Mouse (Mus musculus): ENCODE results near the gene Mrpl23. TPM values are rescaled to one million over a fixed set of nuclear protein-coding genes. Genes with fewer than 3 reads are reported as not detected.

Gene Mrpl23
- polyA plus RNA-seq (2012; rRNA removed): 69.3 and 74.0 TPM in 2 replicates

- no peak for TF ChIP-seq CTCF (IDR thresholded peaks at IDR 0.05; ENCODE audit: extremely low read depth, insufficient read depth, low read length)
- no peak for TF ChIP-seq POLR2A (IDR thresholded peaks at IDR 0.05; ENCODE audit: extremely low read depth, insufficient read depth, low read length)
- Histone ChIP-seq H3K4me3 (ENCODE audit: insufficient read depth, low read length) (peak within 1 kb of the TSS; percentile 69), H3K4me1 (ENCODE audit: control insufficient read depth, insufficient read depth, low read length) (0 out of 2 replicates have a peak, but pooled peaks cover 1% of the 10 kb centered on the region), H3K27ac (ENCODE audit: insufficient read depth, low read length) (peak within 1 kb of the TSS; percentile 26; the same call in 1 of the 2 replicates)
Observed at GRCm38 (mm10) chr7:142532671-142533058, at the start of gene Mrpl23. Gene Mrpl23, plus strand, starts transcription at chr7:142532686.

GRCm38 (mm10) chr7:142483136-142483535 lies 49.4 kb upstream of the Mrpl23 start:
- no peaks in the 10 kb centered on the region for H3K4me1 ChIP-seq (ENCODE audit: control insufficient read depth, insufficient read depth, low read length)
- H3K27ac ChIP-seq (ENCODE audit: insufficient read depth, low read length): no peak overlapping the region
- H3K4me3 ChIP-seq (ENCODE audit: insufficient read depth, low read length): no peak overlapping the region
- TF ChIP-seq CTCF (IDR thresholded peaks at IDR 0.05; ENCODE audit: extremely low read depth, insufficient read depth, low read length) (no peak), POLR2A (IDR thresholded peaks at IDR 0.05; ENCODE audit: extremely low read depth, insufficient read depth, low read length) (no peak)

GRCm38 (mm10) chr7:142484780-142485179 lies 47.7 kb upstream of the Mrpl23 start:
- Histone ChIP-seq H3K27ac (ENCODE audit: insufficient read depth, low read length) (no peak overlapping the region), H3K4me3 (ENCODE audit: insufficient read depth, low read length) (no peak overlapping the region), H3K4me1 (ENCODE audit: control insufficient read depth, insufficient read depth, low read length) (no peaks in the 10 kb centered on the region)
- TF ChIP-seq CTCF (IDR thresholded peaks at IDR 0.05; ENCODE audit: extremely low read depth, insufficient read depth, low read length) (no peak), POLR2A (IDR thresholded peaks at IDR 0.05; ENCODE audit: extremely low read depth, insufficient read depth, low read length) (no peak)

GRCm38 (mm10) chr7:142486751-142487162 lies 45.7 kb upstream of the Mrpl23 start:
- TF ChIP-seq CTCF (IDR thresholded peaks at IDR 0.05; ENCODE audit: extremely low read depth, insufficient read depth, low read length) (no peak), POLR2A (IDR thresholded peaks at IDR 0.05; ENCODE audit: extremely low read depth, insufficient read depth, low read length) (no peak)
- Histone ChIP-seq H3K4me3 (ENCODE audit: insufficient read depth, low read length) (no peak overlapping the region), H3K4me1 (ENCODE audit: control insufficient read depth, insufficient read depth, low read length) (no peaks in the 10 kb centered on the region), H3K27ac (ENCODE audit: insufficient read depth, low read length) (no peak overlapping the region)

- TF ChIP-seq CTCF (IDR thresholded peaks at IDR 0.05; ENCODE audit: extremely low read depth, insufficient read depth, low read length) (peak; percentile 53), POLR2A (IDR thresholded peaks at IDR 0.05; ENCODE audit: extremely low read depth, insufficient read depth, low read length) (no peak)
- no peak overlapping the region for H3K27ac ChIP-seq (ENCODE audit: insufficient read depth, low read length)
- H3K4me3 ChIP-seq (ENCODE audit: insufficient read depth, low read length): no peak overlapping the region
- H3K4me1 ChIP-seq (ENCODE audit: control insufficient read depth, insufficient read depth, low read length): no peaks in the 10 kb centered on the region
Observed at GRCm38 (mm10) chr7:142487341-142487859, 45.1 kb upstream of the Mrpl23 start.

- no peak for TF ChIP-seq CTCF (IDR thresholded peaks at IDR 0.05; ENCODE audit: extremely low read depth, insufficient read depth, low read length)
- TF ChIP-seq POLR2A (IDR thresholded peaks at IDR 0.05; ENCODE audit: extremely low read depth, insufficient read depth, low read length): no peak
- H3K4me3 ChIP-seq (ENCODE audit: insufficient read depth, low read length): no peak overlapping the region
- no peaks in the 10 kb centered on the region for H3K4me1 ChIP-seq (ENCODE audit: control insufficient read depth, insufficient read depth, low read length)
- H3K27ac ChIP-seq (ENCODE audit: insufficient read depth, low read length): no peak overlapping the region
Observed at GRCm38 (mm10) chr7:142488053-142488452, 44.4 kb upstream of the Mrpl23 start.

GRCm38 (mm10) chr7:142493535-142493934 lies 39.0 kb upstream of the Mrpl23 start:
- H3K4me3 ChIP-seq (ENCODE audit: insufficient read depth, low read length): no peak overlapping the region
- no peaks in the 10 kb centered on the region for H3K4me1 ChIP-seq (ENCODE audit: control insufficient read depth, insufficient read depth, low read length)
- no peak for TF ChIP-seq CTCF (IDR thresholded peaks at IDR 0.05; ENCODE audit: extremely low read depth, insufficient read depth, low read length)
- no peak overlapping the region for H3K27ac ChIP-seq (ENCODE audit: insufficient read depth, low read length)

- no peaks in the 10 kb centered on the region for H3K4me1 ChIP-seq (ENCODE audit: control insufficient read depth, insufficient read depth, low read length)
- no peak overlapping the region for H3K4me3 ChIP-seq (ENCODE audit: insufficient read depth, low read length)
- TF ChIP-seq CTCF (IDR thresholded peaks at IDR 0.05; ENCODE audit: extremely low read depth, insufficient read depth, low read length) (no peak), POLR2A (IDR thresholded peaks at IDR 0.05; ENCODE audit: extremely low read depth, insufficient read depth, low read length) (no peak)
- no peak overlapping the region for H3K27ac ChIP-seq (ENCODE audit: insufficient read depth, low read length)
Observed at GRCm38 (mm10) chr7:142496158-142496557, 36.3 kb upstream of the Mrpl23 start.

GRCm38 (mm10) chr7:142496800-142497199 lies 35.7 kb upstream of the Mrpl23 start:
- Histone ChIP-seq H3K4me1 (ENCODE audit: control insufficient read depth, insufficient read depth, low read length) (no peaks in the 10 kb centered on the region), H3K4me3 (ENCODE audit: insufficient read depth, low read length) (no peak overlapping the region), H3K27ac (ENCODE audit: insufficient read depth, low read length) (no peak overlapping the region)
- TF ChIP-seq CTCF (IDR thresholded peaks at IDR 0.05; ENCODE audit: extremely low read depth, insufficient read depth, low read length) (no peak), POLR2A (IDR thresholded peaks at IDR 0.05; ENCODE audit: extremely low read depth, insufficient read depth, low read length) (no peak)

- no peak for TF ChIP-seq POLR2A (IDR thresholded peaks at IDR 0.05; ENCODE audit: extremely low read depth, insufficient read depth, low read length)
- TF ChIP-seq CTCF (IDR thresholded peaks at IDR 0.05; ENCODE audit: extremely low read depth, insufficient read depth, low read length): peak; percentile 55; the same call in 1 of the 2 replicates
- Histone ChIP-seq H3K27ac (ENCODE audit: insufficient read depth, low read length) (no peak overlapping the region), H3K4me3 (ENCODE audit: insufficient read depth, low read length) (no peak overlapping the region), H3K4me1 (ENCODE audit: control insufficient read depth, insufficient read depth, low read length) (no peaks in the 10 kb centered on the region)
Observed at GRCm38 (mm10) chr7:142497775-142498174, 34.7 kb upstream of the Mrpl23 start.

Data from cortical plate, adult 2 months (tissue).